In the genomic region with DNA sequence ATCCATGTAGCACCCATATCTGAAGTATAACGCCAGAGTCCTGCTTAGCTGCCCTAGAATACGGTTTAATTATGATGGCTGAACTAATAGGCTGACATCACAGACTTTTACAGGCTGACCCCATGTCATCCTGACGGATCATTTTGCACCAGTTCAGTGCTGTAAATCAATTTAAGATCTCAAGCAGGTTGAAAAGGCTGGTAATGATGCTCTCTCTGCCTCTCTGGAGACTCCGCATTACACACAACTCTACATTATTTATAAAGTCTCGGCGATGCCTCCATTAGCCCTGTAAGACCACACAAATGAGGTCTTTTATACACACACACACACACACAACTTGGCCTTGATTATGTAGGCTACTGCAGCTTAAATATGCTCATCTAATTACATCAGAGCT, we compare ENCODE assay signal across 9 mouse cellular contexts. TPM values are rescaled to one million over a fixed set of nuclear protein-coding genes. Genes with fewer than 3 reads are reported as not detected.
DNase-seq lines count a peak whose midpoint lies in the region; ATAC-seq and TF ChIP-seq lines count a peak whose summit lies in the region.
"Had no signal": no experiment of that assay in that cellular context is flagged by ENCODE, and none has a peak within 500 bp of the region (broad histone marks: within the 10 kb centered on the region; RNA-seq: fewer than 3 reads in every experiment).

No protein-coding gene starts in this region.

- no peak overlapping the region for H3K4me3 ChIP-seq in intestine, embryonic 15.5 days (replicated peaks)
- no peak overlapping the region for H3K4me3 ChIP-seq in intestine, postnatal 0 days (ENCODE audit: low read depth, low read length)
- peak overlapping the region; percentile 95; the same call in 1 of the 2 replicates for H3K4me3 ChIP-seq in forebrain, embryonic 10.5 days
- peak overlapping the region; percentile 94; the same call in 1 of the 2 replicates for H3K4me3 ChIP-seq in limb, embryonic 10.5 days
- H3K4me3 ChIP-seq in neural tube, embryonic 14.5 days (ENCODE audit: low read depth, low read length), result peak overlapping the region; percentile 91

- no peaks in the 10 kb centered on the region for H3K27me3 ChIP-seq in intestine, embryonic 15.5 days (replicated peaks)
- no peaks in the 10 kb centered on the region for H3K27me3 ChIP-seq in intestine, postnatal 0 days (replicated peaks; ENCODE audit: control insufficient read depth, insufficient read depth, low read length)
- no peaks in the 10 kb centered on the region for H3K27me3 ChIP-seq in forebrain, embryonic 10.5 days (ENCODE audit: poor library complexity, severe bottlenecking)
- no peaks in the 10 kb centered on the region for H3K27me3 ChIP-seq in limb, embryonic 10.5 days (ENCODE audit: low read depth, poor library complexity, severe bottlenecking)
- no peaks in the 10 kb centered on the region for H3K27me3 ChIP-seq in neural tube, embryonic 14.5 days (ENCODE audit: control insufficient read depth, insufficient read depth, low read length)

- no peak overlapping the region for H3K27ac ChIP-seq in intestine, embryonic 15.5 days
- no peak overlapping the region for H3K27ac ChIP-seq in intestine, postnatal 0 days (ENCODE audit: low read depth, low read length)
- no peak overlapping the region for H3K27ac ChIP-seq in forebrain, embryonic 10.5 days
- H3K27ac ChIP-seq in limb, embryonic 10.5 days, result no peak overlapping the region
- peak overlapping the region; percentile 49; the same call in 1 of the 2 replicates for H3K27ac ChIP-seq in neural tube, embryonic 14.5 days (ENCODE audit: low read depth, low read length)
- H3K27ac ChIP-seq: liver, embryonic 13.5 days had no signal

- no peaks in the 10 kb centered on the region for H3K36me3 ChIP-seq in intestine, embryonic 15.5 days
- no peaks in the 10 kb centered on the region for H3K36me3 ChIP-seq in intestine, postnatal 0 days (ENCODE audit: control insufficient read depth, insufficient read depth)
- H3K36me3 ChIP-seq in forebrain, embryonic 10.5 days (replicated peaks), result peaks cover 14% of the 10 kb centered on the region; the same call in 1 of the 2 replicates
- H3K36me3 ChIP-seq in limb, embryonic 10.5 days, result peaks cover 10% of the 10 kb centered on the region
- H3K36me3 ChIP-seq in neural tube, embryonic 14.5 days (ENCODE audit: control insufficient read depth, insufficient read depth, low read length), result no peaks in the 10 kb centered on the region
- H3K36me3 ChIP-seq: liver, embryonic 13.5 days had no signal

- H3K4me2 ChIP-seq in intestine, embryonic 15.5 days (replicated peaks), result peak overlapping the region; percentile 12; the same call in 1 of the 2 replicates
- no peak overlapping the region; the same call in 1 of the 2 replicates for H3K4me2 ChIP-seq in intestine, postnatal 0 days (replicated peaks; ENCODE audit: low read depth)
- peak overlapping the region; percentile 84 for H3K4me2 ChIP-seq in neural tube, embryonic 14.5 days (ENCODE audit: low read depth, low read length)

- no peak overlapping the region for H3K9ac ChIP-seq in intestine, embryonic 15.5 days
- no peak overlapping the region for H3K9ac ChIP-seq in intestine, postnatal 0 days (ENCODE audit: low read depth, low read length)
- H3K9ac ChIP-seq in neural tube, embryonic 14.5 days (replicated peaks; ENCODE audit: low read depth, low read length), result peak overlapping the region; percentile 98
- H3K9ac ChIP-seq: liver, embryonic 13.5 days had no signal

- WGBS in intestine, embryonic 15.5 days, result 61% methylated on average over 6 of the region's 6 CpGs
- 70% methylated on average over 6 of the region's 6 CpGs for WGBS in intestine, postnatal 0 days
- WGBS in forebrain, embryonic 10.5 days, result 80% methylated on average over 6 of the region's 6 CpGs
- 34% methylated on average over 6 of the region's 6 CpGs for WGBS in limb, embryonic 10.5 days
- WGBS in neural tube, embryonic 14.5 days, result 18% methylated on average over 6 of the region's 6 CpGs

- no peak for DNase-seq in forebrain, embryonic 10.5 days (ENCODE audit: extremely low spot score, low spot score)
- no peak for DNase-seq in limb, embryonic 10.5 days (ENCODE audit: low spot score)
- DNase-seq in adrenal gland, postnatal 4 days (ENCODE audit: low spot score in 2 of 2), result no peak
- no peak for DNase-seq in ovary, postnatal 36 days (ENCODE audit: low spot score)
- no peak for DNase-seq in right cerebral cortex, postnatal 25 days
- DNase-seq: liver, embryonic 13.5 days had no signal

- ATAC-seq in intestine, embryonic 15.5 days, result no peak
- no peak for ATAC-seq in intestine, postnatal 0 days
- no peak for ATAC-seq in neural tube, embryonic 14.5 days (ENCODE audit: low read depth)

- peaks cover 21% of the 10 kb centered on the region; the same call in 1 of the 2 replicates for H3K4me1 ChIP-seq in intestine, embryonic 15.5 days (replicated peaks)
- H3K4me1 ChIP-seq in intestine, postnatal 0 days (replicated peaks; ENCODE audit: control insufficient read depth, insufficient read depth, low read length), result 0 out of 2 replicates have a peak, but pooled peaks cover 4% of the 10 kb centered on the region
- peaks cover 38% of the 10 kb centered on the region for H3K4me1 ChIP-seq in forebrain, embryonic 10.5 days
- H3K4me1 ChIP-seq in limb, embryonic 10.5 days, result peaks cover 27% of the 10 kb centered on the region
- H3K4me1 ChIP-seq in neural tube, embryonic 14.5 days (ENCODE audit: control insufficient read depth, insufficient read depth, low read length), result peaks cover 42% of the 10 kb centered on the region

- TF ChIP-seq CTCF in intestine, postnatal 0 days (IDR thresholded peaks at IDR 0.05; ENCODE audit: low read depth), result no peak

- no peaks in the 10 kb centered on the region for H3K9me3 ChIP-seq in intestine, embryonic 15.5 days
- H3K9me3 ChIP-seq in intestine, postnatal 0 days (ENCODE audit: control insufficient read depth), result no peaks in the 10 kb centered on the region
- no peaks in the 10 kb centered on the region for H3K9me3 ChIP-seq in forebrain, embryonic 10.5 days
- H3K9me3 ChIP-seq in limb, embryonic 10.5 days (replicated peaks), result no peaks in the 10 kb centered on the region
- H3K9me3 ChIP-seq in neural tube, embryonic 14.5 days (ENCODE audit: control insufficient read depth, low read length), result no peaks in the 10 kb centered on the region
- H3K9me3 ChIP-seq: liver, embryonic 13.5 days had no signal

RNA-seq across cellular contexts. Expression of gene Smad1, which starts 2.4 kb away (rescaled TPM):
- 37.6 and 39.9 TPM in 2 replicates for polyA plus RNA-seq in intestine, embryonic 15.5 days (2015; fragmentation: Nextera tagmentation; extraction: Ambion mirVana)
- polyA plus RNA-seq in intestine, postnatal 0 days (2015; fragmentation: Nextera tagmentation; extraction: Ambion mirVana), result 27.3 and 27.4 TPM in 2 replicates
- 39.4 TPM in 2 replicates for polyA plus RNA-seq in forebrain, embryonic 10.5 days (2016; fragmentation: Nextera tagmentation; extraction: Ambion mirVana)
- 37.0 and 39.6 TPM in 2 replicates for polyA plus RNA-seq in limb, embryonic 10.5 days (2016; fragmentation: Nextera tagmentation; extraction: Ambion mirVana)
- 73.5 and 92.4 TPM in 2 replicates for polyA plus RNA-seq in neural tube, embryonic 14.5 days (2014; fragmentation: Nextera tagmentation; extraction: Ambion mirVana)
- total RNA-seq in adrenal gland, postnatal 4 days (2021), result 10 to 100 TPM; 48.6 to 54.4 TPM

Comparison
In these comparisons a context has a peak if more than half of its experiments do, and no peak if none do; other contexts are left out.
1. H3K4me3 ChIP-seq: peak in forebrain, embryonic 10.5 days (single experiment), limb, embryonic 10.5 days (single experiment) and neural tube, embryonic 14.5 days (single experiment); none in intestine, embryonic 15.5 days (single experiment) and intestine, postnatal 0 days (single experiment).